ENCODE assay signal across 9 mouse cellular contexts in genomic region chr3:102012076-102012610, GRCm38 (mm10). TPM values are rescaled to one million over a fixed set of nuclear protein-coding genes. Genes with fewer than 3 reads are reported as not detected.
DNase-seq lines count a peak whose midpoint lies in the region; ATAC-seq and TF ChIP-seq lines count a peak whose summit lies in the region.
"Had no signal": no experiment of that assay in that cellular context is flagged by ENCODE, and none has a peak within 500 bp of the region (broad histone marks: within the 10 kb centered on the region; RNA-seq: fewer than 3 reads in every experiment).

No protein-coding gene starts in this region.

- H3K9me3 ChIP-seq in heart, embryonic 12.5 days (replicated peaks), result no peaks in the 10 kb centered on the region
- H3K9me3 ChIP-seq in forebrain, embryonic 13.5 days (replicated peaks), result no peaks in the 10 kb centered on the region
- no peaks in the 10 kb centered on the region for H3K9me3 ChIP-seq in liver, postnatal 0 days (ENCODE audit: low read length)

- TF ChIP-seq CTCF in liver, postnatal 0 days (IDR thresholded peaks at IDR 0.05; ENCODE audit: low read depth), result no peak

- H3K4me1 ChIP-seq in heart, embryonic 12.5 days (replicated peaks), result peaks cover 21% of the 10 kb centered on the region
- peaks cover 23% of the 10 kb centered on the region for H3K4me1 ChIP-seq in forebrain, embryonic 13.5 days
- peaks cover 13% of the 10 kb centered on the region for H3K4me1 ChIP-seq in liver, postnatal 0 days (ENCODE audit: insufficient read depth)

- TF ChIP-seq EP300 in liver, postnatal 0 days (IDR thresholded peaks at IDR 0.05; ENCODE audit: low read depth), result no peak

- ATAC-seq in heart, embryonic 12.5 days (ENCODE audit: insufficient number of reproducible peaks, low FRiP score), result no peak
- peak; percentile 50 for ATAC-seq in forebrain, embryonic 13.5 days
- no peak for ATAC-seq in liver, postnatal 0 days

- no peak overlapping the region for H3K9ac ChIP-seq in heart, embryonic 12.5 days
- peak overlapping the region; percentile 79 for H3K9ac ChIP-seq in forebrain, embryonic 13.5 days
- no peak overlapping the region for H3K9ac ChIP-seq in liver, postnatal 0 days (replicated peaks)

- WGBS in heart, embryonic 12.5 days, result 3% methylated on average over 23 of the region's 23 CpGs
- WGBS in forebrain, embryonic 13.5 days, result 2% methylated on average over 23 of the region's 23 CpGs
- whole genome bisulfite sequencing in liver, postnatal 0 days (ENCODE audit: insufficient replicate concordance), result 7% methylated on average over 23 of the region's 23 CpGs

- H3K27ac ChIP-seq in heart, embryonic 12.5 days (ENCODE audit: poor library complexity, severe bottlenecking), result no peak overlapping the region
- H3K27ac ChIP-seq in forebrain, embryonic 13.5 days, result peak overlapping the region; percentile 88
- no peak overlapping the region for H3K27ac ChIP-seq in liver, postnatal 0 days (ENCODE audit: low read depth)

- peak overlapping the region; percentile 70 for H3K4me2 ChIP-seq in heart, embryonic 12.5 days
- H3K4me2 ChIP-seq in forebrain, embryonic 13.5 days, result peak overlapping the region; percentile 70
- peak overlapping the region; percentile 29; the same call in 1 of the 2 replicates for H3K4me2 ChIP-seq in liver, postnatal 0 days (ENCODE audit: low read depth, low read length)

- H3K36me3 ChIP-seq in heart, embryonic 12.5 days, result no peaks in the 10 kb centered on the region
- H3K36me3 ChIP-seq in forebrain, embryonic 13.5 days (ENCODE audit: poor library complexity, severe bottlenecking), result no peaks in the 10 kb centered on the region
- H3K36me3 ChIP-seq in liver, postnatal 0 days (replicated peaks; ENCODE audit: insufficient read depth, low read length), result no peaks in the 10 kb centered on the region

- peak overlapping the region; percentile 42 for H3K4me3 ChIP-seq in heart, embryonic 12.5 days
- peak overlapping the region; percentile 51 for H3K4me3 ChIP-seq in forebrain, embryonic 13.5 days
- peak overlapping the region; percentile 17; the same call in 1 of the 2 replicates for H3K4me3 ChIP-seq in liver, postnatal 0 days (ENCODE audit: low read depth, low read length)

- H3K27me3 ChIP-seq in heart, embryonic 12.5 days (replicated peaks), result peaks cover 63% of the 10 kb centered on the region
- peaks cover 83% of the 10 kb centered on the region for H3K27me3 ChIP-seq in forebrain, embryonic 13.5 days
- H3K27me3 ChIP-seq in liver, postnatal 0 days (ENCODE audit: insufficient read depth, low read length), result peaks cover 67% of the 10 kb centered on the region
- H3K27me3 ChIP-seq: CH12.LX had no signal

- DNase-seq in heart, adult 8-10 months (ENCODE audit: low spot score), result no peak
- DNase-seq in brain, adult 2 months (ENCODE audit: low read depth, low spot score), result peak; percentile 37
- DNase-seq in liver, postnatal 0 days, result no peak
- no peak for DNase-seq in right cerebral cortex, adult 2 months (ENCODE audit: low spot score in 2 of 2)
- DNase-seq in frontal cortex, postnatal 14 days (ENCODE audit: low spot score in 2 of 2), result no peak
- no peak for DNase-seq in adrenal gland, postnatal 36 days

RNA-seq across cellular contexts. Expression of gene Nhlh2, which starts 2.3 kb away (rescaled TPM):
- 0.09 and 0.14 TPM in 2 replicates for polyA plus RNA-seq in heart, embryonic 12.5 days (2016; fragmentation: Nextera tagmentation; extraction: Ambion mirVana)
- total RNA-seq in heart, adult 8-10 months (2022), result not detected
- 34.4 and 44.4 TPM in 2 replicates for polyA plus RNA-seq in forebrain, embryonic 13.5 days (2015; fragmentation: Nextera tagmentation; extraction: Ambion mirVana)
- not detected in 2 replicates for polyA plus RNA-seq in liver, postnatal 0 days (2015; fragmentation: Nextera tagmentation; extraction: Ambion mirVana)
- total RNA-seq in adrenal gland, postnatal 36 days (2021), result not detected
- total RNA-seq: CH12.LX had no signal

Comparison
In these comparisons a context has a peak if more than half of its experiments do, and no peak if none do; other contexts are left out.
1. RNA of gene Nhlh2, which starts 2.3 kb away (polyA plus RNA-seq): 34.4 to 44.4 TPM in forebrain, embryonic 13.5 days; 0.09 to 0.14 TPM in heart, embryonic 12.5 days and not detected in liver, postnatal 0 days; every median in the first group is over 10 times any median in the second.
2. Peak in every context shown above with its lines, with median percentiles within 50 percentile points of each other: H3K4me2 ChIP-seq and H3K4me3 ChIP-seq.